In the genomic region with DNA sequence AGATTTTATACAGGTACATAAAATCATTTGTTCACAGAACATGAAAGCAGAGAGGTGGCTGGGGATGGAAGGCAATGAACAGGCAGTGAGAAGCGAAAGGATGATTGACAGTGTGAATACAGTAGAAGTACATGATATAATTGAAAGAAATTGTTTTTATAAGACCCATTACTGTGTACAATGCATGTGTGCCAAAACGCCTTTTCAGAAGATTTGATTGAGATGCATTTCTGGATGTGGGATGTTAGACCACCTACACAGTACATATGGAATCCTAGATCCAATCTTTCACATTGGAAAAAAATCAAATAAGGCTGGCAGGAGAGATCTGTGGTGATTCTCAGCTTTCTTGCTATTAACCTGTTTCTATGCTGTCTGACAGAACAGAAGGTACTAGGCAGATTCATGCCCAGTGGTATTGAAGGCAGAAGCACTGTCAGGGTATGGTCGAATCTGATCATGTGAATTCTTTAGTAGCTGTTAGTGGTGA, we compare ENCODE assay signal across 20 mouse cellular contexts.
DNase-seq lines count a peak whose midpoint lies in the region; TF ChIP-seq lines count a peak whose summit lies in the region.
"Had no signal": no experiment of that assay in that cellular context is flagged by ENCODE, and none has a peak within 500 bp of the region (broad histone marks: within the 10 kb centered on the region; RNA-seq: fewer than 3 reads in every experiment).

No protein-coding gene starts in this region.

- intact Hi-C loops in left cerebral cortex, postnatal 36 days (cut with DNase I), result no loop called here

- peak; percentile 11 to 42 for DNase-seq in frontal cortex, adult 2 months (ENCODE audit: extremely low spot score in 1 of 2, low spot score in 1 of 2)
- no peak for DNase-seq in frontal cortex, postnatal 25 days (ENCODE audit: low spot score in 2 of 2)
- DNase-seq in left cerebral cortex, adult 9 months (ENCODE audit: low spot score in 2 of 2), result peak; percentile 10 to 11
- no peak for DNase-seq in left cerebral cortex, postnatal 36 days (ENCODE audit: low spot score in 2 of 2)
- peak; percentile 56 for DNase-seq in brain, embryonic 14.5 days (ENCODE audit: low read depth)
- DNase-seq in layer of hippocampus, postnatal 14 days (ENCODE audit: low spot score in 2 of 2), result peak; percentile 2 to 24
- no peak for DNase-seq in embryo, embryonic 10 days (ENCODE audit: low spot score)
- DNase-seq: adrenal gland, postnatal 25 days; B cell, adult 2 months; cerebellum, adult 2 months; cerebellum, postnatal 14 days; gastrocnemius, postnatal 10 days; heart, postnatal 10 days; kidney, adult 11 months; kidney, postnatal 25 days; liver; lung, adult 2 months; lung, postnatal 10 days; retina, postnatal 1 day; thymus, postnatal 4 days had no signal

- no peak for TF ChIP-seq POLR2A in brain, embryonic 14.5 days (IDR thresholded peaks at IDR 0.05; ENCODE audit: borderline replicate concordance, extremely low read depth, insufficient read depth, insufficient read length, poor library complexity, severe bottlenecking)

- no peak for TF ChIP-seq CTCF in brain, embryonic 14.5 days (IDR thresholded peaks at IDR 0.05; ENCODE audit: borderline replicate concordance, extremely low read depth, insufficient read depth, insufficient read length)

Comparison
In these comparisons a context has a peak if more than half of its experiments do, and no peak if none do; other contexts are left out.
1. DNase-seq: peak in frontal cortex, adult 2 months (2 of 2), left cerebral cortex, adult 9 months (2 of 2), brain, embryonic 14.5 days (single experiment) and layer of hippocampus, postnatal 14 days (2 of 2); none in frontal cortex, postnatal 25 days (0 of 2), left cerebral cortex, postnatal 36 days (0 of 2) and embryo, embryonic 10 days (single experiment).